Mouse (Mus musculus): ENCODE data around the gene Il18.

DNA sequence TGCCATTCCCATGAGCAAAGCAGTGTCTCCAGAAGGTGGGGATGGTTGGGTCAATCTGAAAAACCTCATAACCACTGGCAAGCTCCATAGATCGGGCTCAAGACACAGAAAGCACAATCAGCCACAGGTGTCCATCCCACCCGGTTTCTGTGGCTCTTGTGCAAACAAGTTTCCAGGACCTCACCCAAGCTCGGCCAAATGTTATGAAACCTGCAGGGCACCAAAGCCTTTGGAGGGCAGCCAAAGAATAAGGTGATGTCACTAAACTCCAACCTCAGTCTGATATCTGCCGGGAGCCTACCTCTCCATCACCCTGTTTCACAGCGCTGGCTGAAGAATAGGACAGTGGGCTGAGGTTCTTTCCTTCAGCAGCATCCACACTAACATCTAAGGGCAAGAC lies 18.7 kb upstream of the Il18 start:
- TF ChIP-seq CTCF (conservative IDR thresholded peaks at IDR 0.05; ENCODE audit: insufficient read depth, insufficient read length, low read depth, low read length) = no peak
- TF ChIP-seq POLR2A (IDR thresholded peaks at IDR 0.05; ENCODE audit: low read depth, low read length) = no peak

Measured in kidney, adult 2 months (tissue).